Mouse (Mus musculus): ENCODE results near the gene Cnnm2. TPM values are rescaled to one million over a fixed set of nuclear protein-coding genes. Genes with fewer than 3 reads are reported as not detected.

Cnnm2 gene
- polyA plus RNA-seq, 1 experiment from 2014 or later = 2.4 TPM

- ATAC-seq (no peak), DNase-seq (ENCODE audit: low spot score) (no peak)
- 43% methylated on average over 5 of the region's 5 CpGs for WGBS
- Histone ChIP-seq H3K9ac (replicated peaks; ENCODE audit: low read depth) (no peak overlapping the region), H3K4me1 (ENCODE audit: insufficient read depth, low read depth, low read length) (no peaks in the 10 kb centered on the region), H3K9me3 (ENCODE audit: low read length) (no peaks in the 10 kb centered on the region), H3K36me3 (ENCODE audit: insufficient read depth, low read length) (no peaks in the 10 kb centered on the region), H3K4me2 (replicated peaks; ENCODE audit: low read depth, low read length) (no peak overlapping the region), H3K27ac (ENCODE audit: low read length) (no peak overlapping the region; the same call in 1 of the 2 replicates), H3K4me3 (ENCODE audit: low read depth, low read length) (no peak overlapping the region), H3K27me3 (replicated peaks; ENCODE audit: insufficient read depth, low read length) (no peaks in the 10 kb centered on the region)
- TF ChIP-seq CTCF (IDR thresholded peaks at IDR 0.05) (no peak), EP300 (IDR thresholded peaks at IDR 0.05) (no peak)
Measured at GRCm38 (mm10) chr19:46784038-46784437, 22.6 kb downstream of the Cnnm2 start.

DNA sequence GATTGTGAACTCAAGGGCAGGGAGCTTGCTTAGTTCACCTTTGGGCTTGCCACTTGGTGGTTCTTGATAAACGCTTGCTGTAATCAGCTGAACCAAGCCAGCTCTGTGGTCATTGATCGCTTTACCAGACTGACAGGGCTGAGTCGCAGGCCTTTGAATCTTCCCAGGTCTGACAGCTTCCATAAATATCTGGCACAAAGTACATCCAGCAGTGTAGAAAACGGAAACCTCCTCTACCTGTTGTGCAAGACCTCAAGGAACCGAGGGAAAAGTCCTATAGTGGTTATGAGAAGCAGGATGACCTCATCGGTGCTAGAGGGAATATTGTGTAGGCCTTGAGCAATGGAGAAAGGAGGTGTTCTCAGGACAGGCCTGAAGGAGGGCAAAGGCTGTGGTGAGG, 23.1 kb downstream of the Cnnm2 start:
- no peak for TF ChIP-seq CTCF (IDR thresholded peaks at IDR 0.05)
- TF ChIP-seq EP300 (IDR thresholded peaks at IDR 0.05) = no peak
- Histone ChIP-seq H3K4me1 (ENCODE audit: insufficient read depth, low read depth, low read length) (no peaks in the 10 kb centered on the region), H3K36me3 (ENCODE audit: insufficient read depth, low read length) (no peaks in the 10 kb centered on the region), H3K27me3 (replicated peaks; ENCODE audit: insufficient read depth, low read length) (no peaks in the 10 kb centered on the region), H3K4me3 (ENCODE audit: low read depth, low read length) (no peak overlapping the region), H3K27ac (ENCODE audit: low read length) (no peak overlapping the region; the same call in 1 of the 2 replicates), H3K9me3 (ENCODE audit: low read length) (no peaks in the 10 kb centered on the region), H3K4me2 (replicated peaks; ENCODE audit: low read depth, low read length) (no peak overlapping the region), H3K9ac (replicated peaks; ENCODE audit: low read depth) (no peak overlapping the region)
- DNase-seq (ENCODE audit: low spot score) (peak; percentile 71), ATAC-seq (peak; percentile 77)
- WGBS = 69% methylated on average over 6 of the region's 6 CpGs

DNA sequence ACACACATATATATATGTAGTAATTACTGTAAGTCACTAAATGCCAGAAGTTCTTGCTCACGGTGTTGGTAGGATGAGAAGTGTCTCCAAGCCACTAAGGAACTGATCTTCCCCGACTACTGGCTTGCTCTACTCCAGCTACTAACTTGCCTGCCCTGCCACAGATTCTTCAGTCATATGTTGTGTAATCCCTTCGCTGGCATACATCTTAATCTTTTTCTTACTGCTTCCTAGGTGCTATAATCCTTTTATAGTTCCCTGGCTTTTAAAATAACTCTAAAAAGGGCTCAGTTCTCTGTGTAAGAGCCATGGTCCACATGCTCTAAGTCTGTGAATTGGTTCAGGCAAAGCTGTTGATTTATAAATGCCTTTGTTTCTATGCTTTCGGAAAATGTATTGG, 24.2 kb downstream of the Cnnm2 start:
- no peaks in the 10 kb centered on the region for H3K36me3 ChIP-seq (ENCODE audit: insufficient read depth, low read length)
- H3K9ac ChIP-seq (replicated peaks; ENCODE audit: low read depth) = no peak overlapping the region
- TF ChIP-seq CTCF (IDR thresholded peaks at IDR 0.05) (no peak), EP300 (IDR thresholded peaks at IDR 0.05) (no peak)
- no peaks in the 10 kb centered on the region for H3K9me3 ChIP-seq (ENCODE audit: low read length)
- H3K4me2 ChIP-seq (replicated peaks; ENCODE audit: low read depth, low read length) = no peak overlapping the region
- no peaks in the 10 kb centered on the region for H3K27me3 ChIP-seq (replicated peaks; ENCODE audit: insufficient read depth, low read length)
- no peak overlapping the region for H3K27ac ChIP-seq (ENCODE audit: low read length)
- no peaks in the 10 kb centered on the region for H3K4me1 ChIP-seq (ENCODE audit: insufficient read depth, low read depth, low read length)
- WGBS = 81% methylated on average over 4 of the region's 4 CpGs
- ATAC-seq (no peak), DNase-seq (ENCODE audit: low spot score) (no peak)
- no peak overlapping the region for H3K4me3 ChIP-seq (ENCODE audit: low read depth, low read length)

DNA sequence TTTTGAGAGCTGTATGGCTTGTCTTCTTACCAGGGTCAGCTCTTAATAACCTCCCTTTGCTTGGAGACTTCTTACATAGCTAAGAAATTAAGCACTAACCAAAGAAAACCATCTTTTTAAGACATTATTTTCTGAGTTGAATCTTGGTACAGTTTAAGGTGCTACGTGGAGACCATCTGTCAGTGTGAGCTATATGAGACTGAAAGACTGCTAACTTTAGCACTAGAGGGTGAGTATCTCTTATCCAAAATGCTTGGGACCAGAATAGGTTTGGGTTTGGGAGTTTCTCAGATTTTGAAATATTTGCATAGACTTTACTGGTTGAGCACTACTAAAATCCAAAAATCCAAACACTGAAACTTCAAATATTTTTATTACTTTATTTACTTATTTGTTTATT, 28.4 kb downstream of the Cnnm2 start:
- no peaks in the 10 kb centered on the region for H3K36me3 ChIP-seq (ENCODE audit: insufficient read depth, low read length)
- no peak overlapping the region for H3K27ac ChIP-seq (ENCODE audit: low read length)
- no peak for TF ChIP-seq EP300 (IDR thresholded peaks at IDR 0.05)
- TF ChIP-seq CTCF (IDR thresholded peaks at IDR 0.05) = no peak
- H3K4me1 ChIP-seq (ENCODE audit: insufficient read depth, low read depth, low read length) = no peaks in the 10 kb centered on the region
- no peak overlapping the region for H3K9ac ChIP-seq (replicated peaks; ENCODE audit: low read depth)
- H3K4me2 ChIP-seq (replicated peaks; ENCODE audit: low read depth, low read length) = no peak overlapping the region
- H3K9me3 ChIP-seq (ENCODE audit: low read length) = no peaks in the 10 kb centered on the region
- 75% methylated on average over 1 of the region's 1 CpGs for WGBS
- H3K27me3 ChIP-seq (replicated peaks; ENCODE audit: insufficient read depth, low read length) = no peaks in the 10 kb centered on the region
- ATAC-seq = no peak
- no peak for DNase-seq (ENCODE audit: low spot score)
- no peak overlapping the region for H3K4me3 ChIP-seq (ENCODE audit: low read depth, low read length)

DNA sequence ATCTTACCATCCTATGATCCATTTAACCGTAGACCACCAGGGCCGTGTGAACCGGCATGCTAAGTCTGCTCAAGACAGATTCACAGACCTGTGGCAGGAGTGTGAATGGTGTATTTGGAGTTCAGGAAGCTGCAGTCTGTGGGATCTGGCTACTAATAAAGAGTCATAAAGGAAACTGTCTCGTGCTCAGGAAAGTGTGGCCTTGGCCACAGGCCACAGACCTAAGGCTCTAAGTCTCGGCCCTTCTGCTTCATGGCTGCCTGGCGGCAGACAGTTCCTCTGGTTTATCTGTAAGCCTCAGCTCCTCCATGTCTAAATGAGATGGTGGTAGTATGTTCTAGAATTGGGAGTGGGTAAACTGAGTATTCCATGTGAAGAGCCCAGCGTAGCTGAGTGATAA, 30.0 kb downstream of the Cnnm2 start:
- Histone ChIP-seq H3K9ac (replicated peaks; ENCODE audit: low read depth) (no peak overlapping the region), H3K36me3 (ENCODE audit: insufficient read depth, low read length) (no peaks in the 10 kb centered on the region), H3K9me3 (ENCODE audit: low read length) (no peaks in the 10 kb centered on the region), H3K4me1 (ENCODE audit: insufficient read depth, low read depth, low read length) (no peaks in the 10 kb centered on the region), H3K4me3 (ENCODE audit: low read depth, low read length) (no peak overlapping the region), H3K4me2 (replicated peaks; ENCODE audit: low read depth, low read length) (no peak overlapping the region), H3K27ac (ENCODE audit: low read length) (no peak overlapping the region), H3K27me3 (replicated peaks; ENCODE audit: insufficient read depth, low read length) (no peaks in the 10 kb centered on the region)
- no peak for DNase-seq (ENCODE audit: low spot score)
- TF ChIP-seq CTCF (IDR thresholded peaks at IDR 0.05) = no peak
- no peak for TF ChIP-seq EP300 (IDR thresholded peaks at IDR 0.05)
- no peak for ATAC-seq
- WGBS = 82% methylated on average over 7 of the region's 7 CpGs

GRCm38 (mm10) chr19:46791921-46792320, 30.5 kb downstream of the Cnnm2 start:
- H3K9ac ChIP-seq (replicated peaks; ENCODE audit: low read depth) = no peak overlapping the region
- no peak for TF ChIP-seq EP300 (IDR thresholded peaks at IDR 0.05)
- no peak for TF ChIP-seq CTCF (IDR thresholded peaks at IDR 0.05)
- ATAC-seq = peak; percentile 47
- H3K4me2 ChIP-seq (replicated peaks; ENCODE audit: low read depth, low read length) = no peak overlapping the region
- 0 out of 2 replicates have a peak overlapping the region, but pooled peaks have one; percentile 51 for H3K27ac ChIP-seq (ENCODE audit: low read length)
- no peaks in the 10 kb centered on the region for H3K27me3 ChIP-seq (replicated peaks; ENCODE audit: insufficient read depth, low read length)
- H3K9me3 ChIP-seq (ENCODE audit: low read length) = no peaks in the 10 kb centered on the region
- no peak overlapping the region for H3K4me3 ChIP-seq (ENCODE audit: low read depth, low read length)
- no peaks in the 10 kb centered on the region for H3K4me1 ChIP-seq (ENCODE audit: insufficient read depth, low read depth, low read length)
- DNase-seq (ENCODE audit: low spot score) = peak; percentile 57
- no peaks in the 10 kb centered on the region for H3K36me3 ChIP-seq (ENCODE audit: insufficient read depth, low read length)
- 57% methylated on average over 8 of the region's 8 CpGs for WGBS

GRCm38 (mm10) chr19:46792480-46792879, 31.1 kb downstream of the Cnnm2 start:
- peak; percentile 57 for DNase-seq (ENCODE audit: low spot score)
- WGBS = 52% methylated on average over 3 of the region's 3 CpGs

More at GRCm38 (mm10) chr19:46792480-46792879, 31.1 kb downstream of the Cnnm2 start:
- H3K4me2 ChIP-seq (replicated peaks; ENCODE audit: low read depth, low read length) = no peak overlapping the region
- H3K9ac ChIP-seq (replicated peaks; ENCODE audit: low read depth) = no peak overlapping the region
- H3K9me3 ChIP-seq (ENCODE audit: low read length) = no peaks in the 10 kb centered on the region
- no peaks in the 10 kb centered on the region for H3K27me3 ChIP-seq (replicated peaks; ENCODE audit: insufficient read depth, low read length)
- 0 out of 2 replicates have a peak, but pooled peaks have one; percentile 29 for TF ChIP-seq EP300 (IDR thresholded peaks at IDR 0.05)
- no peak for TF ChIP-seq CTCF (IDR thresholded peaks at IDR 0.05)
- 0 out of 2 replicates have a peak overlapping the region, but pooled peaks have one; percentile 51 for H3K27ac ChIP-seq (ENCODE audit: low read length)
- H3K36me3 ChIP-seq (ENCODE audit: insufficient read depth, low read length) = no peaks in the 10 kb centered on the region
- peak; percentile 48; the same call in 1 of the 2 replicates for ATAC-seq
- H3K4me3 ChIP-seq (ENCODE audit: low read depth, low read length) = no peak overlapping the region
- H3K4me1 ChIP-seq (ENCODE audit: insufficient read depth, low read depth, low read length) = no peaks in the 10 kb centered on the region
